Mouse (Mus musculus) liver, embryonic 11.5 days (tissue): ENCODE measurements around the gene Haus4. TPM values are rescaled to one million over a fixed set of nuclear protein-coding genes. Genes with fewer than 3 reads are reported as not detected.

Experiments
- ATAC-seq: fragments of 200-750 bp; cut with Nextera tagmentation; replicated peaks from 2 replicates; pipeline ENCODE4 v1.8.0; 2017; ENCODE audit warnings: moderate number of reproducible peaks, mild to moderate bottlenecking, moderate TSS enrichment, moderate library complexity; ENCODE audit not compliant: low FRiP score
- DNase-seq: peaks from one replicate; pipeline ENCODE4 v3.0.0-alpha.2; 2017; ENCODE audit warnings: low spot score
- H3K27ac ChIP-seq: fragments of 300-500 bp; sonication (generic); 2 replicates; pipeline ENCODE4 v1.5.1; 2014; ENCODE audit warnings: mild to moderate bottlenecking, low read depth, low read length, control low read depth
- H3K27me3 ChIP-seq: fragments of 300-500 bp; sonication (generic); replicated peaks from 2 replicates; pipeline ENCODE4 v1.6.1; 2014; ENCODE audit warnings: low read length, mixed read lengths; ENCODE audit not compliant: control insufficient read depth, insufficient read depth
- H3K36me3 ChIP-seq: fragments of 300-500 bp; sonication (generic); 2 replicates; pipeline ENCODE4 v1.6.1; 2014; ENCODE audit warnings: mild to moderate bottlenecking, low read length, moderate library complexity, mixed read lengths; ENCODE audit not compliant: control insufficient read depth, insufficient read depth
- H3K4me1 ChIP-seq: fragments of 300-500 bp; sonication (generic); replicated peaks from 2 replicates; pipeline ENCODE4 v1.6.1; 2014; ENCODE audit warnings: low read length, mixed read lengths; ENCODE audit not compliant: control insufficient read depth, insufficient read depth
- H3K4me2 ChIP-seq: fragments of 300-500 bp; sonication (generic); 2 replicates; pipeline ENCODE4 v1.6.1; 2014; ENCODE audit warnings: mild to moderate bottlenecking, control low read depth, moderate library complexity
- H3K4me3 ChIP-seq: fragments of 300-500 bp; sonication (generic); 2 replicates; pipeline ENCODE4 v1.5.1; 2014; ENCODE audit warnings: low read depth, low read length, control low read depth
- H3K9ac ChIP-seq: fragments of 300-500 bp; sonication (generic); 2 replicates; pipeline ENCODE4 v1.6.1; 2014; ENCODE audit warnings: low read depth, low read length, control low read depth
- H3K9me3 ChIP-seq: fragments of 300-500 bp; sonication (generic); 2 replicates; pipeline ENCODE4 v1.6.1; 2016; ENCODE audit warnings: low read length, inconsistent platforms, mixed read lengths; ENCODE audit not compliant: control insufficient read depth
- WGBS: fragments of 180-500 bp; shearing (Covaris S2); extraction: QIAGEN DNeasy Blood & Tissue Kit; methylation state at CpG from one replicate; pipeline ENCODE4 v1.1.7; 2014; 5-methylcytosine and 5-hydroxymethylcytosine counted together
- polyA plus RNA-seq: library from polyadenylated mRNA; unstranded; fragments of >200 nt; fragmentation: Nextera tagmentation; extraction: Ambion mirVana; gene quantifications from 2 replicates; pipeline ENCODE4 v1.2.1, GENCODE M21; 2014

Gene Haus4
- polyA plus RNA-seq, 1 experiment from 2014 or later = 71.6 TPM

- Histone ChIP-seq H3K4me3 (no peak overlapping the region), H3K4me2 (no peak overlapping the region), H3K27ac (no peak overlapping the region), H3K36me3 (no peaks in the 10 kb centered on the region), H3K4me1 (no peaks in the 10 kb centered on the region), H3K9me3 (no peaks in the 10 kb centered on the region), H3K27me3 (no peaks in the 10 kb centered on the region), H3K9ac (no peak overlapping the region)
- WGBS = 4% methylated on average over 3 of the region's 3 CpGs
- ATAC-seq (0 out of 2 replicates have a peak, but pooled peaks have one; percentile 36), DNase-seq (peak; percentile 49)
Measured at GRCm38 (mm10) chr14:54494234-54494633, 60.2 kb downstream of the Haus4 start.

- ATAC-seq (no peak), DNase-seq (no peak)
- H3K27ac ChIP-seq = no peak overlapping the region
- no peaks in the 10 kb centered on the region for H3K27me3 ChIP-seq
- no peak overlapping the region for H3K4me2 ChIP-seq
- no peaks in the 10 kb centered on the region for H3K4me1 ChIP-seq
- no peaks in the 10 kb centered on the region for H3K36me3 ChIP-seq
- H3K9me3 ChIP-seq = no peaks in the 10 kb centered on the region
- WGBS = 83% methylated on average over 5 of the region's 5 CpGs
- no peak overlapping the region for H3K4me3 ChIP-seq
- H3K9ac ChIP-seq = no peak overlapping the region
Measured at GRCm38 (mm10) chr14:54493236-54493635, 61.2 kb downstream of the Haus4 start.

- DNase-seq = no peak
- Histone ChIP-seq H3K4me3 (no peak overlapping the region), H3K9me3 (no peaks in the 10 kb centered on the region), H3K4me1 (no peaks in the 10 kb centered on the region), H3K9ac (no peak overlapping the region), H3K4me2 (peak overlapping the region; percentile 17; the same call in 1 of the 2 replicates), H3K36me3 (no peaks in the 10 kb centered on the region), H3K27me3 (no peaks in the 10 kb centered on the region), H3K27ac (no peak overlapping the region)
- ATAC-seq = peak; percentile 86
- WGBS = 62% methylated on average over 18 of the region's 18 CpGs
Measured at GRCm38 (mm10) chr14:54492345-54493131, 61.9 kb downstream of the Haus4 start.

Other genes starting within 250 kb of the Haus4 start
- 42.3 and 46.7 TPM in 2 replicates for gene Oxa1l, start 193.8 kb downstream of the Haus4 start, polyA plus RNA-seq
- gene Slc7a7, start 136.8 kb downstream of the Haus4 start, polyA plus RNA-seq = 8.3 and 10.0 TPM in 2 replicates
- 309 and 329 TPM in 2 replicates for gene Mrpl52, start 127.7 kb downstream of the Haus4 start, polyA plus RNA-seq
- gene Mmp14, start 123.0 kb downstream of the Haus4 start, polyA plus RNA-seq = 56.6 and 57.6 TPM in 2 replicates
- gene Lrp10, start 90.5 kb downstream of the Haus4 start, polyA plus RNA-seq = 38.6 and 41.3 TPM in 2 replicates
- 0.29 and 0.78 TPM in 2 replicates for gene Rem2, start 78.5 kb downstream of the Haus4 start, polyA plus RNA-seq
- gene Prmt5, start 37.1 kb downstream of the Haus4 start, polyA plus RNA-seq = 98.0 and 108 TPM in 2 replicates
- gene Ajuba, start 22.9 kb upstream of the Haus4 start, polyA plus RNA-seq = 15.0 and 17.8 TPM in 2 replicates
- 5.6 and 5.8 TPM in 2 replicates for gene 4931414P19Rik, start 51.4 kb upstream of the Haus4 start, polyA plus RNA-seq
- gene Psmb5, start 63.4 kb upstream of the Haus4 start, polyA plus RNA-seq = 411 and 417 TPM in 2 replicates
- gene Psmb11, start 66.8 kb upstream of the Haus4 start, polyA plus RNA-seq = not detected in 2 replicates
- gene Gm17606, start 86.3 kb upstream of the Haus4 start, polyA plus RNA-seq = not detected in 2 replicates
- gene Cdh24, start 86.7 kb upstream of the Haus4 start, polyA plus RNA-seq = 1.7 and 1.9 TPM in 2 replicates
- 76.1 and 81.1 TPM in 2 replicates for gene 1700123O20Rik, start 131.6 kb upstream of the Haus4 start, polyA plus RNA-seq
- 98.8 and 109 TPM in 2 replicates for gene Acin1, start 132.3 kb upstream of the Haus4 start, polyA plus RNA-seq
- gene Gm29776, start 144.2 kb upstream of the Haus4 start, polyA plus RNA-seq = 0.07 TPM in 1 of 2 replicates, not detected in the other
- gene Cebpe, start 157.6 kb upstream of the Haus4 start, polyA plus RNA-seq = 2.0 and 3.1 TPM in 2 replicates
- 6.8 and 7.1 TPM in 2 replicates for gene Slc7a8, start 227.3 kb upstream of the Haus4 start, polyA plus RNA-seq